Mouse (Mus musculus): ENCODE data around the gene Tlk2. TPM values are rescaled to one million over a fixed set of nuclear protein-coding genes. Genes with fewer than 3 reads are reported as not detected.

Tlk2 gene
- polyA plus RNA-seq, 1 experiment from 2014 or later: 18.7 TPM

- no peak overlapping the region for H3K4me2 ChIP-seq
- 0 out of 2 replicates have a peak, but pooled peaks cover 6% of the 10 kb centered on the region for H3K9me3 ChIP-seq
- 75% methylated on average over 69 of the region's 69 CpGs for WGBS
Observed at GRCm38 (mm10) chr11:105164516-105165510, 13.8 kb upstream of the Tlk2 start.

GRCm38 (mm10) chr11:105166780-105167179 lies 11.8 kb upstream of the Tlk2 start:
- Histone ChIP-seq H3K27ac (no peak overlapping the region), H3K27me3 (no peaks in the 10 kb centered on the region), H3K9me3 (0 out of 2 replicates have a peak, but pooled peaks cover 6% of the 10 kb centered on the region), H3K36me3 (no peaks in the 10 kb centered on the region), H3K4me3 (no peak overlapping the region), H3K4me2 (no peak overlapping the region), H3K4me1 (no peaks in the 10 kb centered on the region), H3K9ac (no peak overlapping the region)
- WGBS: 86% methylated on average over 10 of the region's 10 CpGs
- no peak for ATAC-seq (ENCODE audit: borderline replicate concordance, extremely low read depth, low FRiP score, low TSS enrichment)

More at GRCm38 (mm10) chr11:105164516-105165510, 13.8 kb upstream of the Tlk2 start:
- Histone ChIP-seq H3K36me3 (no peaks in the 10 kb centered on the region), H3K4me1 (no peaks in the 10 kb centered on the region), H3K27me3 (no peaks in the 10 kb centered on the region), H3K27ac (no peak overlapping the region), H3K4me3 (no peak overlapping the region), H3K9ac (no peak overlapping the region)
- ATAC-seq (ENCODE audit: borderline replicate concordance, extremely low read depth, low FRiP score, low TSS enrichment): no peak

GRCm38 (mm10) chr11:105179523-105179922 lies 916 bp downstream of the Tlk2 start:
- ATAC-seq (ENCODE audit: borderline replicate concordance, extremely low read depth, low FRiP score, low TSS enrichment): no peak
- H3K27me3 ChIP-seq: no peaks in the 10 kb centered on the region

GRCm38 (mm10) chr11:105180471-105181091 lies 2.0 kb downstream of the Tlk2 start:
- H3K9ac ChIP-seq: peak overlapping the region; percentile 100
- peaks cover 17% of the 10 kb centered on the region for H3K4me1 ChIP-seq
- ATAC-seq (ENCODE audit: borderline replicate concordance, extremely low read depth, low FRiP score, low TSS enrichment): peak; percentile 49
- peak overlapping the region; percentile 94 for H3K27ac ChIP-seq
- H3K4me3 ChIP-seq: peak overlapping the region; percentile 79
- no peaks in the 10 kb centered on the region for H3K9me3 ChIP-seq
- WGBS: 0% methylated on average over 35 of the region's 35 CpGs
- peak overlapping the region; percentile 84 for H3K4me2 ChIP-seq
- H3K27me3 ChIP-seq: no peaks in the 10 kb centered on the region
- H3K36me3 ChIP-seq: peaks cover 15% of the 10 kb centered on the region; the same call in 1 of the 2 replicates

More at GRCm38 (mm10) chr11:105179523-105179922, 916 bp downstream of the Tlk2 start:
- H3K4me2 ChIP-seq: peak overlapping the region; percentile 84
- 52% methylated on average over 4 of the region's 4 CpGs for WGBS
- peak overlapping the region; percentile 100; the same call in 1 of the 2 replicates for H3K9ac ChIP-seq
- peaks cover 8% of the 10 kb centered on the region; the same call in 1 of the 2 replicates for H3K36me3 ChIP-seq
- peak overlapping the region; percentile 79 for H3K4me3 ChIP-seq
- no peaks in the 10 kb centered on the region for H3K9me3 ChIP-seq
- H3K27ac ChIP-seq: peak overlapping the region; percentile 21; the same call in 1 of the 2 replicates
- H3K4me1 ChIP-seq: peaks cover 17% of the 10 kb centered on the region

GRCm38 (mm10) chr11:105181126-105181637 lies 2.6 kb downstream of the Tlk2 start:
- H3K9me3 ChIP-seq: no peaks in the 10 kb centered on the region
- H3K27me3 ChIP-seq: no peaks in the 10 kb centered on the region
- 0% methylated on average over 46 of the region's 60 CpGs for WGBS
- peaks cover 20% of the 10 kb centered on the region; the same call in 1 of the 2 replicates for H3K36me3 ChIP-seq
- H3K27ac ChIP-seq: peak overlapping the region; percentile 94
- ATAC-seq (ENCODE audit: borderline replicate concordance, extremely low read depth, low FRiP score, low TSS enrichment): peak; percentile 98
- H3K4me2 ChIP-seq: peak overlapping the region; percentile 84
- peaks cover 17% of the 10 kb centered on the region for H3K4me1 ChIP-seq
- H3K4me3 ChIP-seq: peak overlapping the region; percentile 79
- H3K9ac ChIP-seq: peak overlapping the region; percentile 100

- H3K4me1 ChIP-seq: peaks cover 17% of the 10 kb centered on the region
- no peaks in the 10 kb centered on the region for H3K9me3 ChIP-seq
- peak; percentile 53 for ATAC-seq (ENCODE audit: borderline replicate concordance, extremely low read depth, low FRiP score, low TSS enrichment)
- peak overlapping the region; percentile 94 for H3K27ac ChIP-seq
- H3K4me3 ChIP-seq: peak overlapping the region; percentile 79
- H3K36me3 ChIP-seq: peaks cover 23% of the 10 kb centered on the region
- WGBS: 2% methylated on average over 69 of the region's 89 CpGs
- peak overlapping the region; percentile 100 for H3K9ac ChIP-seq
- H3K27me3 ChIP-seq: no peaks in the 10 kb centered on the region
- H3K4me2 ChIP-seq: peak overlapping the region; percentile 62
Observed at GRCm38 (mm10) chr11:105181689-105182460, 3.3 kb downstream of the Tlk2 start.

- ATAC-seq (ENCODE audit: borderline replicate concordance, extremely low read depth, low FRiP score, low TSS enrichment): no peak
- Histone ChIP-seq H3K4me1 (peaks cover 17% of the 10 kb centered on the region), H3K9ac (peak overlapping the region; percentile 100), H3K27me3 (no peaks in the 10 kb centered on the region), H3K9me3 (no peaks in the 10 kb centered on the region), H3K4me2 (peak overlapping the region; percentile 62), H3K27ac (peak overlapping the region; percentile 94), H3K4me3 (peak overlapping the region; percentile 79), H3K36me3 (peaks cover 23% of the 10 kb centered on the region)
- 4% methylated on average over 4 of the region's 4 CpGs for WGBS
Observed at GRCm38 (mm10) chr11:105182461-105182855, 3.9 kb downstream of the Tlk2 start.

GRCm38 (mm10) chr11:105184678-105185077 lies 6.1 kb downstream of the Tlk2 start:
- peaks cover 11% of the 10 kb centered on the region for H3K4me1 ChIP-seq
- no peak overlapping the region for H3K9ac ChIP-seq
- peaks cover 23% of the 10 kb centered on the region for H3K36me3 ChIP-seq
- no peaks in the 10 kb centered on the region for H3K27me3 ChIP-seq
- H3K9me3 ChIP-seq: no peaks in the 10 kb centered on the region
- no peak for ATAC-seq (ENCODE audit: borderline replicate concordance, extremely low read depth, low FRiP score, low TSS enrichment)
- H3K27ac ChIP-seq: no peak overlapping the region
- no peak overlapping the region for H3K4me2 ChIP-seq
- no peak overlapping the region for H3K4me3 ChIP-seq
- 92% methylated on average over 3 of the region's 3 CpGs for WGBS

- Histone ChIP-seq H3K36me3 (peaks cover 5% of the 10 kb centered on the region; the same call in 1 of the 2 replicates), H3K27me3 (no peaks in the 10 kb centered on the region), H3K9ac (no peak overlapping the region), H3K4me2 (no peak overlapping the region), H3K4me3 (no peak overlapping the region), H3K9me3 (no peaks in the 10 kb centered on the region), H3K27ac (no peak overlapping the region), H3K4me1 (peaks cover 4% of the 10 kb centered on the region; the same call in 1 of the 2 replicates)
- no peak for ATAC-seq (ENCODE audit: borderline replicate concordance, extremely low read depth, low FRiP score, low TSS enrichment)
- WGBS: 86% methylated on average over 3 of the region's 3 CpGs
Observed at GRCm38 (mm10) chr11:105192186-105192585, 13.6 kb downstream of the Tlk2 start.

- Histone ChIP-seq H3K4me3 (no peak overlapping the region), H3K9ac (no peak overlapping the region), H3K27me3 (no peaks in the 10 kb centered on the region), H3K27ac (no peak overlapping the region), H3K36me3 (peaks cover 5% of the 10 kb centered on the region; the same call in 1 of the 2 replicates), H3K4me2 (no peak overlapping the region), H3K9me3 (no peaks in the 10 kb centered on the region), H3K4me1 (peaks cover 4% of the 10 kb centered on the region; the same call in 1 of the 2 replicates)
- ATAC-seq (ENCODE audit: borderline replicate concordance, extremely low read depth, low FRiP score, low TSS enrichment): no peak
- 70% methylated on average over 4 of the region's 4 CpGs for WGBS
Observed at GRCm38 (mm10) chr11:105196893-105197662, 18.5 kb downstream of the Tlk2 start.

Measured in lung, embryonic 15.5 days (tissue).